8 mouse cellular contexts compared by ENCODE assay signal in the genomic region with DNA sequence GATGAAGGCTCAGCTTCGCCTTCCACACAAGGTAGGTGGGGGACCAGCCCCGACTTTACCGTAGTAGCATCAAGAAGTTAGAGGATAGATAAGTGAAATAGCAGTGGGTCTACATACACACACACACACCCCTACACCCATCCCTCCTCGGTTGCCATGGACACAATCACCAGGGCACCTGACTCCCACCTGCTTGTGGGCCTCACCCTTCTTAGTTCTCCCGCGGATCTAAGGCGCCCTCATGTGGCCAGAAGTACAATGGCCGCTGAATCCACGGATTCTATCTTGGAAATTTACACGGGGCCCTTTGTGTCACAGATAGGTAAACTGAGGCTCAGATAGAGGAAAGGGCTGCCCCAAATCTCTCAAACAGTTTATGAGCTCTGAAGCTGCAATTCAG. TPM values are rescaled to one million over a fixed set of nuclear protein-coding genes. Genes with fewer than 3 reads are reported as not detected.
DNase-seq lines count a peak whose midpoint lies in the region; ATAC-seq and TF ChIP-seq lines count a peak whose summit lies in the region.

No protein-coding gene starts in this region.

- H3K27ac ChIP-seq in gastrocnemius, adult 2 months, result no peak overlapping the region
- no peak overlapping the region for H3K27ac ChIP-seq in ES-E14 (ENCODE audit: insufficient read depth, low read depth, low read length, poor library complexity, severe bottlenecking)
- no peak overlapping the region for H3K27ac ChIP-seq in small intestine, adult 2 months (ENCODE audit: insufficient read depth, low read depth, low read length)

- intact Hi-C loops in gastrocnemius, adult 2 months (cut with DNase I), result loop anchor here (1.0 to 2.0 kb wide), 3 partner anchors 55 to 177 kb away; partner anchors contain the start of gene Napa
- intact Hi-C loops in heart, postnatal 36 days (cut with DNase I), result loop anchor here (1.0 to 5.0 kb wide), 3 partner anchors 56 to 177 kb away; no protein-coding TSS in a partner anchor

- no peak overlapping the region for H3K9ac ChIP-seq in ES-E14 (ENCODE audit: insufficient read depth, low read depth, low read length, poor library complexity, severe bottlenecking)

- in situ Hi-C loops in ES-E14 (cut with MboI; ENCODE audit: low sequenced_read_pairs in 2 of 2, unreplicated experiment in 2 of 2), result no loop called here

- no peak for TF ChIP-seq POLR2A in small intestine, adult 2 months (IDR thresholded peaks at IDR 0.05; ENCODE audit: low read depth, low read length)

- no peaks in the 10 kb centered on the region for H3K9me3 ChIP-seq in ES-E14 (ENCODE audit: control insufficient read depth, insufficient read depth, low read depth, low read length)

- no peaks in the 10 kb centered on the region for H3K4me1 ChIP-seq in ES-E14 (ENCODE audit: control insufficient read depth in 2 of 2, insufficient read depth in 2 of 2, low read length in 2 of 2, poor library complexity in 1 of 2)
- peaks cover 2% of the 10 kb centered on the region; the same call in 1 of the 2 replicates for H3K4me1 ChIP-seq in small intestine, adult 2 months (ENCODE audit: control insufficient read depth, insufficient read depth, insufficient read length, low read length)

- peak; percentile 54 for DNase-seq in gastrocnemius, adult 2 months
- DNase-seq in gastrocnemius, adult 8-10 months (ENCODE audit: low spot score in 2 of 2), result no peak
- peak; percentile 59 for DNase-seq in ES-E14 (ENCODE audit: low read depth, low spot score)
- DNase-seq in cerebellum, postnatal 10 days, result peak; percentile 86 to 89
- DNase-seq in heart, postnatal 36 days, result peak; percentile 43 to 58
- DNase-seq in kidney, postnatal 36 days, result peak; percentile 19 to 69

- H3K27me3 ChIP-seq in small intestine, adult 2 months (ENCODE audit: control insufficient read depth, insufficient read depth, low read length), result no peaks in the 10 kb centered on the region; the same call in 1 of the 2 replicates

- ATAC-seq in megakaryocyte progenitor cell, adult 5-6 weeks (replicated peaks; ENCODE audit: poor library complexity), result peak; percentile 90

- WGBS in small intestine, adult 2 months, result 15% methylated on average over 10 of the region's 10 CpGs

- no peaks in the 10 kb centered on the region for H3K36me3 ChIP-seq in ES-E14 (ENCODE audit: control insufficient read depth, insufficient read depth, low read length, poor library complexity, severe bottlenecking)
- H3K36me3 ChIP-seq in small intestine, adult 2 months (ENCODE audit: control insufficient read depth, insufficient read depth, low read length), result no peaks in the 10 kb centered on the region

- peak; percentile 83 for TF ChIP-seq CTCF in gastrocnemius, adult 2 months (IDR thresholded peaks at IDR 0.05)
- peak; percentile 73; the same call in 1 of the 2 replicates for TF ChIP-seq CTCF in small intestine, adult 2 months (IDR thresholded peaks at IDR 0.05; ENCODE audit: extremely low read depth, insufficient read length, insufficient replicate concordance, low read depth, low read length)

- no peak overlapping the region for H3K4me3 ChIP-seq in gastrocnemius, adult 2 months
- no peak overlapping the region for H3K4me3 ChIP-seq in ES-E14 (ENCODE audit: insufficient read depth in 1 of 2, low read depth in 1 of 2, low read length in 2 of 2, poor library complexity in 1 of 2, severe bottlenecking in 1 of 2)
- no peak overlapping the region for H3K4me3 ChIP-seq in small intestine, adult 2 months (ENCODE audit: low read depth, low read length)

TF ChIP-seq in ES-E14, 5 proteins besides CTCF, POLR2A, EP300 and RAD21:
- peak; percentile 49; the same call in 1 of the 2 replicates for TF ChIP-seq ZC3H11A (IDR thresholded peaks at IDR 0.05; ENCODE audit: borderline replicate concordance, low read depth, low read length)
- TF ChIP-seq CHD2 (IDR thresholded peaks at IDR 0.05; ENCODE audit: low read depth, low read length), result no peak
- no peak for TF ChIP-seq MAFK (IDR thresholded peaks at IDR 0.05; ENCODE audit: insufficient read depth, low read depth, low read length)
TF ChIP-seq in ES-E14: peak in this region for 1.

RNA-seq across cellular contexts. Expression of gene Meis3, which starts 21.4 kb away (rescaled TPM):
- 1 to 10 TPM; 1.5 to 2.0 TPM for total RNA-seq in gastrocnemius, adult 2 months (2021)
- total RNA-seq in gastrocnemius, adult 8-10 months (2022), result 1 to 10 TPM in 2 of 4 experiments, under 1 TPM in 2; 0.58 to 1.5 (median 0.86) TPM
- total RNA-seq in ES-E14 (2012; rRNA removed), result 2.6 and 3.8 TPM in 2 replicates
- 1 to 10 TPM; 3.9 to 4.9 TPM for total RNA-seq in heart, postnatal 36 days (2021)
- total RNA-seq in megakaryocyte progenitor cell, adult 5-6 weeks (2015), result 0.34 TPM in 1 of 2 replicates, not detected in the other
- not detected in 2 replicates for total RNA-seq in megakaryocyte progenitor cell, adult 5-6 weeks (2017)
- polyA plus RNA-seq in small intestine, adult 2 months (2012; rRNA removed), result 20.3 and 21.6 TPM in 2 replicates

RNA-seq across cellular contexts. Expression of gene Slc8a2, which starts 23.9 kb away (rescaled TPM):
- total RNA-seq in gastrocnemius, adult 2 months (2021), result under 1 TPM; 0.08 to 0.28 TPM
- total RNA-seq in gastrocnemius, adult 8-10 months (2022), result under 1 TPM; 0.07 to 0.19 (median 0.13) TPM
- total RNA-seq in ES-E14 (2012; rRNA removed), result 3.1 and 7.8 TPM in 2 replicates
- 1 to 10 TPM in 1 of 2 experiments, under 1 TPM in 1; 0.67 to 1.1 TPM for total RNA-seq in heart, postnatal 36 days (2021)
- not detected in 2 replicates for total RNA-seq in megakaryocyte progenitor cell, adult 5-6 weeks (2015)
- not detected in 2 replicates for total RNA-seq in megakaryocyte progenitor cell, adult 5-6 weeks (2017)
- 1.5 and 1.9 TPM in 2 replicates for polyA plus RNA-seq in small intestine, adult 2 months (2012; rRNA removed)

RNA-seq across cellular contexts. Expression of gene Kptn, which starts 33.8 kb away (rescaled TPM):
- 10 to 100 TPM; 10.3 to 16.0 TPM for total RNA-seq in gastrocnemius, adult 2 months (2021)
- 10 to 100 TPM; 10.7 to 13.4 (median 11.9) TPM for total RNA-seq in gastrocnemius, adult 8-10 months (2022)
- total RNA-seq in ES-E14 (2012; rRNA removed), result 15.4 and 20.0 TPM in 2 replicates
- total RNA-seq in heart, postnatal 36 days (2021), result 10 to 100 TPM; 23.0 to 23.1 TPM
- 8.1 and 10.7 TPM in 2 replicates for total RNA-seq in megakaryocyte progenitor cell, adult 5-6 weeks (2015)
- 8.3 and 10.6 TPM in 2 replicates for total RNA-seq in megakaryocyte progenitor cell, adult 5-6 weeks (2017)
- polyA plus RNA-seq in small intestine, adult 2 months (2012; rRNA removed), result 15.3 and 31.2 TPM in 2 replicates

RNA-seq across cellular contexts. Expression of gene Napa, which starts 55.3 kb away (rescaled TPM):
- total RNA-seq in gastrocnemius, adult 2 months (2021), result 100 to 1,000 TPM in 1 of 2 experiments, 10 to 100 TPM in 1; 99.2 to 113 TPM
- total RNA-seq in gastrocnemius, adult 8-10 months (2022), result 100 to 1,000 TPM; 105 to 140 (median 115) TPM
- total RNA-seq in ES-E14 (2012; rRNA removed), result 99.5 and 103 TPM in 2 replicates
- 10 to 100 TPM; 81.3 to 84.7 TPM for total RNA-seq in heart, postnatal 36 days (2021)
- 69.2 and 72.0 TPM in 2 replicates for total RNA-seq in megakaryocyte progenitor cell, adult 5-6 weeks (2015)
- total RNA-seq in megakaryocyte progenitor cell, adult 5-6 weeks (2017), result 46.2 and 57.8 TPM in 2 replicates
- 82.7 and 139 TPM in 2 replicates for polyA plus RNA-seq in small intestine, adult 2 months (2012; rRNA removed)

Comparison
In these comparisons a context has a peak if more than half of its experiments do, and no peak if none do; other contexts are left out.
1. DNase-seq: peak in gastrocnemius, adult 2 months (single experiment), ES-E14 (single experiment), cerebellum, postnatal 10 days (2 of 2), heart, postnatal 36 days (2 of 2) and kidney, postnatal 36 days (2 of 2); none in gastrocnemius, adult 8-10 months (0 of 2).